Mouse (Mus musculus) T-helper 17 cell (primary cell): ENCODE measurements at regions not wholly inside any gene's neighbourhood (a gene's known extent, or its start where the extent isn't known, plus 50 kb on each side); places are given as distances from the start of the nearest gene placed in this dataset.

Experiments used
- in situ Hi-C, 2 experiments: fragments of 300-600 bp; cut with MboI, MseI; formaldehyde crosslinking; loops; 1 replicate in 1 of 2; 2 replicates in 1 of 2; pipeline ENCODE4 v1.15.1; 2025; ENCODE audit warnings: high pct_unique_total_duplicates in 2 of 2

DNA sequence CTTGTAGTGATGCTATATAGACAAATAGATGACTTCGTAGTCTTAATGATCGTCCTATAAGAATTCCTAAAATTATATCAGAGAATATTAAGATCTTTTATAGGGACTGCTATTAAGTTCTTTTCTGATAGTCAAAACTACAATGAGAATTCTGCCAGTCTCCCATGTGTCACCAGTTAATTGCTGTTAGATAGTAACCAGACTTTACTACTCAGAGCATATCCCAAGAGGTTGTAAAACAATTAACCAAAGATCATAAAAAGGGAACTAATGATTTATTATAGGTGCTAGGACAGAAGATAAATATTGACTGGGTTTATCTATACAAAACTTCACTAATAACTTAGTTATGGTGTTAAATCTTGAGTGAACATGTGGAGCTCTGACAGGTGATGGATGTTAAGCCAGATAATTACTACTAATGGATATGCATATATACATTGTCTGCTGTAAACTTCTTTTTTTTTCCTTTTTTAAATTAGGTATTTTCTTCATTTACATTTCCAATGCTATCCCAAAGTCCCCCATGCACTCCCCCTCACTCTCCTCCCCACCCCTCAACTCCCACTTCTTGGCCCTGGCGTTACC is 615.5 kb downstream of the Prdm13 start:
- in situ Hi-C loops = no loop called here
